Mouse (Mus musculus) forebrain, embryonic 14.5 days (tissue): ENCODE data around the gene Kl. TPM values are rescaled to one million over a fixed set of nuclear protein-coding genes. Genes with fewer than 3 reads are reported as not detected.
A peak's percentile ranks its signal among the peaks of the same experiment; 100 is the strongest.

Experiments used
- ATAC-seq: fragments of 200-750 bp; cut with Nextera tagmentation; 2 replicates; pipeline ENCODE4 v1.8.0; 2017; ENCODE audit warnings: mild to moderate bottlenecking, moderate library complexity
- DNase-seq: peaks from one replicate; pipeline ENCODE4 v3.0.0-alpha.2; 2015; ENCODE audit warnings: low spot score
- H3K27ac ChIP-seq: fragments of 300-500 bp; sonication (generic); 2 replicates; pipeline ENCODE4 v1.5.1; 2014; ENCODE audit warnings: low read depth, mild to moderate bottlenecking, control low read depth, low read length, moderate library complexity
- H3K27me3 ChIP-seq: fragments of 300-500 bp; sonication (generic); replicated peaks from 2 replicates; pipeline ENCODE4 v1.6.1; 2014; ENCODE audit warnings: low read length, control low read depth, mixed read lengths; ENCODE audit not compliant: control insufficient read depth, insufficient read depth
- H3K36me3 ChIP-seq: fragments of 300-500 bp; sonication (generic); 2 replicates; pipeline ENCODE4 v1.6.1; 2014; ENCODE audit warnings: low read length, control low read depth; ENCODE audit not compliant: control insufficient read depth, insufficient read depth
- H3K4me1 ChIP-seq: fragments of 300-500 bp; sonication (generic); 2 replicates; pipeline ENCODE4 v1.6.1; 2014; ENCODE audit warnings: antibody characterized with exemption, low read length, control low read depth; ENCODE audit not compliant: control insufficient read depth, insufficient read depth
- H3K4me2 ChIP-seq: fragments of 300-500 bp; sonication (generic); 2 replicates; pipeline ENCODE4 v1.6.1; 2014; ENCODE audit warnings: mild to moderate bottlenecking, control low read depth, low read length
- H3K4me3 ChIP-seq: fragments of 300-500 bp; sonication (generic); 2 replicates; pipeline ENCODE4 v1.5.1; 2014; ENCODE audit warnings: low read depth, low read length, control low read depth
- H3K9ac ChIP-seq: fragments of 300-500 bp; sonication (generic); 2 replicates; pipeline ENCODE4 v1.6.1; 2014; ENCODE audit warnings: mild to moderate bottlenecking, low read length, control low read depth, moderate library complexity
- H3K9me3 ChIP-seq: fragments of 300-500 bp; sonication (generic); replicated peaks from 2 replicates; pipeline ENCODE4 v1.6.1; 2016; ENCODE audit warnings: low read length, control low read depth, mixed read lengths; ENCODE audit not compliant: control insufficient read depth
- WGBS: fragments of 180-500 bp; shearing (Covaris S2); extraction: QIAGEN DNeasy Blood & Tissue Kit; methylation state at CpG from one replicate; pipeline ENCODE4 v1.1.7; 2014; 5-methylcytosine and 5-hydroxymethylcytosine counted together
- polyA plus RNA-seq: library from polyadenylated mRNA; unstranded; fragments of >200 nt; fragmentation: Nextera tagmentation; extraction: Ambion mirVana; gene quantifications from 2 replicates; pipeline ENCODE4 v1.2.1, GENCODE M21; 2014

Kl gene
- polyA plus RNA-seq, 1 experiment from 2014 or later: 0.20 TPM

DNA sequence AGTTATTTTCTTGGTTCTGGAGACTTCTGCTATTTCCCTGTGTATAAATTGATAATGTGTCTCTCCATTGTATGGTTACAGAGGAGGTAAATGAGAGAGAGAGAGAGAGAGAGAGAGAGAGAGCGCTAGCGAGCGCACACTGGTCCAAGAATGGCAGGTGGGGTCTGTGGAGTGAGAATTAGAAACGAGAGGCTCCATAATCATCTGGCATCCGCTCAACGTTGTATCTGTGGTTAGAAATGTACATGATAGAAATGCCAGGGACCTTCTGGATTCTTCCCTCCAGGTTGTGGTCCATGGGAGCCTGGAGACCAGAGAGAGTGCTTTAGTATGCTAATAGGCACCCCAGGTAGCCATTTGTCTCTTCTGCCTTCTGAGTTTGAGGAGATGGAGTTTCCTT, 76.5 kb downstream of the Kl start:
- H3K9me3 ChIP-seq: no peaks in the 10 kb centered on the region
- no peak overlapping the region for H3K4me2 ChIP-seq
- no peak overlapping the region for H3K4me3 ChIP-seq
- H3K36me3 ChIP-seq: no peaks in the 10 kb centered on the region
- no peak overlapping the region for H3K27ac ChIP-seq
- ATAC-seq: no peak
- no peak overlapping the region for H3K9ac ChIP-seq
- DNase-seq: peak; percentile 72
- H3K4me1 ChIP-seq: peaks cover 7% of the 10 kb centered on the region; the same call in 1 of the 2 replicates
- 41% methylated on average over 6 of the region's 6 CpGs for WGBS
- H3K27me3 ChIP-seq: no peaks in the 10 kb centered on the region

DNA sequence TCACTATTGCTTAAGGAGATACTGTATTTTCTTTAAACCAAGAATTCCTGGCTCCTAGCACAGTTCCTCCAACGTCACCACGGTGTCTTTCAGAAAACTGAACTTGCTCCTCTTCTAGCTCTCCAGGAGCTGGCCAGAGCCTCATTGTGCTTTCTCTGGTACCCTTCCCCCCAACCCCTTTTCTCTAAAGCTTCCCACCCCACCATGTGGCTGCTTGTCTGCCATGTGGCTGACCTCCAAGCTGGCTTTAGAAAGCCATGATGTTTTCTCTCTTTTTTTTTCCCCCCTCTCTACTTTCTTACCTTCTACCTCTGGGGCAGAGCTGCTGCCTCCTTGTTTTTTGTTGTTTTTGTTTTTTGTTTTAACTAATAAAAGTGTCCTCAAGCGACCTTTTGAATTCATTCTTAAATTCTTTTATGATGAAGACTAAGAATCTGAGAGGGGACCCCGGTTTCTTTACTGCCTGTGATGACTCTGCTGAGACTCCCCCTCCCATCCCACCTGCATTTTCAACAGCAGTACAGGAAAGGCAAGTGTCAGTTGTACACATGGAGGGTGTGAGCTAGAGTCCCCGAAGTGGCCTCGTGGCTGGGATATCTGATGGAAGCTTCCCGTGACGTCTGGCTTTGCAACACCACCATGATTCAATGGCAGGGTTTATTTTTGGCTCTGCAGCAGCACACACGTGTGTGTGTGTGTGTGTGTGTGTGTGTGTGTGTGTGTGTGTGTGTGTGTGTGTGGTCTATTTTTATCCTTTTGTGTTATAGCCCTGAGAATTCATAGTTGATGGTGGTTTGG, 82.5 kb downstream of the Kl start:
- no peaks in the 10 kb centered on the region for H3K27me3 ChIP-seq
- H3K4me2 ChIP-seq: no peak overlapping the region
- H3K9me3 ChIP-seq: no peaks in the 10 kb centered on the region
- H3K9ac ChIP-seq: no peak overlapping the region
- ATAC-seq (no peak), DNase-seq (no peak)
- no peak overlapping the region for H3K4me3 ChIP-seq
- WGBS: 70% methylated on average over 9 of the region's 9 CpGs
- no peak overlapping the region for H3K27ac ChIP-seq
- no peaks in the 10 kb centered on the region for H3K4me1 ChIP-seq
- no peaks in the 10 kb centered on the region for H3K36me3 ChIP-seq

- Histone ChIP-seq H3K9ac (no peak overlapping the region), H3K36me3 (no peaks in the 10 kb centered on the region), H3K27me3 (no peaks in the 10 kb centered on the region), H3K4me1 (no peaks in the 10 kb centered on the region), H3K27ac (no peak overlapping the region), H3K4me2 (no peak overlapping the region), H3K4me3 (no peak overlapping the region), H3K9me3 (no peaks in the 10 kb centered on the region)
- DNase-seq (no peak), ATAC-seq (no peak)
- 66% methylated on average over 7 of the region's 7 CpGs for WGBS
These were observed 85.5 kb downstream of the Kl start for GRCm38 (mm10) chr5:151037871-151038270.

- 93% methylated on average over 5 of the region's 5 CpGs for WGBS
- Histone ChIP-seq H3K9ac (no peak overlapping the region), H3K36me3 (no peaks in the 10 kb centered on the region), H3K27ac (no peak overlapping the region), H3K27me3 (no peaks in the 10 kb centered on the region), H3K4me2 (no peak overlapping the region), H3K4me1 (no peaks in the 10 kb centered on the region), H3K9me3 (no peaks in the 10 kb centered on the region), H3K4me3 (no peak overlapping the region)
- DNase-seq: no peak
- ATAC-seq: no peak
These were observed 90.5 kb downstream of the Kl start for GRCm38 (mm10) chr5:151042911-151043310.
